Mouse (Mus musculus): ENCODE data around the gene Cxcl12.

The Cxcl12 gene

GRCm38 (mm10) chr6:117175113-117175793 lies 6.9 kb downstream of the Cxcl12 start:
- no peak for DNase-seq (ENCODE audit: low spot score)

GRCm38 (mm10) chr6:117176406-117176805 lies 8.1 kb downstream of the Cxcl12 start:
- DNase-seq (ENCODE audit: low spot score): no peak

- DNase-seq (ENCODE audit: low spot score): no peak
Measured at GRCm38 (mm10) chr6:117180303-117180702, 12.0 kb downstream of the Cxcl12 start.

DNA sequence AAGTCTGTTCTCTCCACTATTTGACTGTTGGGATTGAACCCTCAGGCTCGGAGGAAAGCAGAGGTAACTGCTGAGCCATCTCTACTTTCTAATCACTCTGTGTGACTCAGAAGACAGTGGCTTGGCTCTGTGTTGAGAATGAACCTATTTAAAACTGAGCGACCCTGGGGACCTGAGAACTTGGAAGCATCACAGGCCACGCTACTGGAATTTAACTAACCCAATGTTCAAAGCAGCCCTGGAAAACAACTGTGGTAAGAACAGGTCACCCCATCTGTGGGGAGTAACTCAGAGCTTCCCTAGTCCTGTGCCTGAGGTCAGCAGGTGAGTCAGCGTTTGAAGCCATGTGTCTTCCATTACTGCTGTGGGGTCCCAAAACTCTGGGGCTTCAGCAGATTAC lies 17.0 kb downstream of the Cxcl12 start:
- DNase-seq (ENCODE audit: low spot score): no peak

DNA sequence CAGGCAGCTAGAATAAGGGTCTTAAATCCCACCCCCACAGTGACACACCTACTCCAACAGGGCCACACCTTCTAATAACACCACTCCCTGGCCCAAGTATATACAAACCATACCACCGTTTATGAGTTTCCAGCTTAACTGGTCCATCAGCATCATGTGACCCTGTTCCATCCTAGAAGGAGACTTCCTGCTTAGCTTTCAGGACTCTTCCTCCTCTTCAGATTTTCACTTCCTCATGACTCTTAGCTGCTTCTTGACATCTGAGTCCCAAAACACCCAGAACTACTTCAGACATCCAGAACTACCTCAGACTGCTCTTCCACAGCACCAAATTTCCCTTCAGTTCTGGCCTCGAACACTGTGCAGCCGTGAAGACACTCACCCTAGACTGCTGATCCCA lies 22.1 kb downstream of the Cxcl12 start:
- no peak for DNase-seq (ENCODE audit: low spot score)

GRCm38 (mm10) chr6:117191741-117192140 lies 23.4 kb downstream of the Cxcl12 start:
- DNase-seq (ENCODE audit: low spot score): no peak

GRCm38 (mm10) chr6:117192678-117193077 lies 24.3 kb downstream of the Cxcl12 start:
- DNase-seq (ENCODE audit: low spot score): no peak

GRCm38 (mm10) chr6:117195270-117195669 lies 26.9 kb downstream of the Cxcl12 start:
- no peak for DNase-seq (ENCODE audit: low spot score)

DNA sequence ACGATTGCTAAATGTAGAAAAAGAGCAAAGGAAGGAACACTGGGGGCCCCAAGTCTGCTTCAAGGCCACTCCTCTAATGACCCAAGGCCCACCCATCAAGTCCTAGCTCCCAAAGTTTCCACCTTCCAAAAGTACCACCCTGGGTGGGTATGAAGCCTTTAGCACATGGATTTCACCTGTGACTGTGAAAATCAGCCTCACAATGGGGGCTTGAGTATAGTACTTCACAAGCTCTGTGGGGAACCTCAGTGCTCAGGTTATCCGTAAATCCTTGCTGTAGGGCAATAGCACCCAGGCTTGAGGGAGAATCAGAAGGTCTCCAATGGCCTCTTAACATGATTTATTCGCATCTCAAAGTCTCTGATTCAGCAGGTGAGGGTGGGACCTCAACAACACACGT lies 30.5 kb downstream of the Cxcl12 start:
- DNase-seq (ENCODE audit: low spot score): no peak

GRCm38 (mm10) chr6:117199718-117200117 lies 31.4 kb downstream of the Cxcl12 start:
- DNase-seq (ENCODE audit: low spot score): no peak

- no peak for DNase-seq (ENCODE audit: low spot score)
Measured at GRCm38 (mm10) chr6:117200916-117201315, 32.6 kb downstream of the Cxcl12 start.

DNA sequence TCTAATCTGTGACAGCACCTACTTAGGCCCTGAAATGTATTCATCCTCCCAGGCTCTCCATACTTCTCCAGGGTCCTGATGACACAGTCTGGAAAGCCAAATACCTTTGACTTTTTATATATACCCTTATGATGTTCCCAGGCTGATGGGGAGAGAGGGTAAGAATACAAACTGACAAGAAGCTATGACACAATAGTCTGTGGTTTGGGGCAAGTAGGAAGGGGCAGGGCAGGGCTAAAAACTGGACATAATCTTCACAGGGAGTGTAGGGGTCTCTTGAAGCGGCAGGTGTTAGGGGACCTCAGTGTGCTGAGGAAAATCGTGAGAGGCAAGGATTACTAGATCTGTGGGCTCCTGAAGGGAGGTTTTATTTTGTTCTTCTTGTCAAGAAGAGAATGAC lies 33.1 kb downstream of the Cxcl12 start:
- DNase-seq (ENCODE audit: low spot score): no peak

- no peak for DNase-seq (ENCODE audit: low spot score)
Measured at GRCm38 (mm10) chr6:117201859-117202258, 33.5 kb downstream of the Cxcl12 start.

- no peak for DNase-seq (ENCODE audit: low spot score)
Measured at GRCm38 (mm10) chr6:117202856-117203400, 34.6 kb downstream of the Cxcl12 start.

DNA sequence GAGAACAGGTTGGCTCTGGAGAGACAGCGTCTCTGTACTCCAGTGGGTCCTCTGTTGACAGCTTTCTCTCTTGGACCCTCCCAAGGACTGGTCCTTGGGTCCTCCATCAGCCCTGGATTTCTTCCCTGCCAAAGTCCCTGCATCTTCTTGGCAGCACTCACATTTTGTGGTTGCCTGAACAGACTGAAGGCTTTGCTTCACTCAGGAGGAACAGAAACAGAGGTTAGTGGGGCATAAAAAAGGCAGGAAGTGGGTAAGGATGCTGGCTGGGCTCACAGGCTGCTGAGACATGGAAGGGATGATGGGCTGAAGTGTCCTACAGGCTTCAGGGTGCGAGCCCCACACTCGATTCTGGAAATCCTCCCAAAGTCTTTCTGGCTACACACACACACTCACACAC lies 35.8 kb downstream of the Cxcl12 start:
- DNase-seq (ENCODE audit: low spot score): no peak

DNA sequence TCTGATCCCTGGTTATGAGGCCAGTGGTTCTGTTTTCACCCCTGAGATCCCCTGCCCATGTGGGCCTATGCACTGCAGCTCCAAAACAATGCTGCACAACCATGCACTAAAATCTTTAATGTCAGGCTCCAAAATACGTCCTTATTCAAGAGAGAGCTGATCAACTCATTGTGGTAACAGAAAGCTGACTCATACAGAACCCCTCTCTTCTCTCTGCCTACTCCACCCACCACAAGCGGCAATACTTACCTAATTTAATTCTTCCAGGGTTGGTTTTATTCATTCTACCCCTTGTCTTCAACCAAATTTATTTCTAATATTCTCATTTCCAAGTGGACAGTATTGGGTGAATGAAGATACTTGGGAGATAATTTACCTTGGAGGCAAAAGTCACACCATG lies 38.5 kb downstream of the Cxcl12 start:
- no peak for DNase-seq (ENCODE audit: low spot score)

- DNase-seq (ENCODE audit: low spot score): no peak
Measured at GRCm38 (mm10) chr6:117207289-117207688, 39.0 kb downstream of the Cxcl12 start.

GRCm38 (mm10) chr6:117210086-117210485 lies 41.8 kb downstream of the Cxcl12 start:
- DNase-seq (ENCODE audit: low spot score): no peak

GRCm38 (mm10) chr6:117210536-117210935 lies 42.2 kb downstream of the Cxcl12 start:
- no peak for DNase-seq (ENCODE audit: low spot score)

DNA sequence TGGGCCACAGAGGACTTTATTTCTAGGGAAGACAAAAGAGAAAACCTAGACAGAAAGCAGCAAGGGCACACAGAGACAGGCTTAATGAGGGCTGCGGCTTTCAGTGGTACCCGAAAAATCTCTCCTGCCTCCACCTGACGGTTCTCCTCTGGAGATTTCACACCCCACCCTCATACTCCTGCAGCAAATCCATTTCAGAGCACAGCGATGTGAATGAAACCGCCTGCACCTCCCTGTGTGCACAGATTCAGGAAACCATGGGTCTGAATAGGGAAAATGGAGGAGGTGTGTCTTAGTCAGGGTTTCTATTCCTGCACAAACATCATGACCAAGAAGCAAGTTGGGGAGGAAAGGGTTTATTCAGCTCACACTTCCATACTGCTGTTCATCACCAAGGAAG lies 46.2 kb downstream of the Cxcl12 start:
- no peak for DNase-seq (ENCODE audit: low spot score)

- DNase-seq (ENCODE audit: low spot score): no peak
Measured at GRCm38 (mm10) chr6:117218442-117219299, 50.3 kb downstream of the Cxcl12 start.

- DNase-seq (ENCODE audit: low spot score): no peak
Measured at GRCm38 (mm10) chr6:117219300-117219680, 51.0 kb downstream of the Cxcl12 start.

DNA sequence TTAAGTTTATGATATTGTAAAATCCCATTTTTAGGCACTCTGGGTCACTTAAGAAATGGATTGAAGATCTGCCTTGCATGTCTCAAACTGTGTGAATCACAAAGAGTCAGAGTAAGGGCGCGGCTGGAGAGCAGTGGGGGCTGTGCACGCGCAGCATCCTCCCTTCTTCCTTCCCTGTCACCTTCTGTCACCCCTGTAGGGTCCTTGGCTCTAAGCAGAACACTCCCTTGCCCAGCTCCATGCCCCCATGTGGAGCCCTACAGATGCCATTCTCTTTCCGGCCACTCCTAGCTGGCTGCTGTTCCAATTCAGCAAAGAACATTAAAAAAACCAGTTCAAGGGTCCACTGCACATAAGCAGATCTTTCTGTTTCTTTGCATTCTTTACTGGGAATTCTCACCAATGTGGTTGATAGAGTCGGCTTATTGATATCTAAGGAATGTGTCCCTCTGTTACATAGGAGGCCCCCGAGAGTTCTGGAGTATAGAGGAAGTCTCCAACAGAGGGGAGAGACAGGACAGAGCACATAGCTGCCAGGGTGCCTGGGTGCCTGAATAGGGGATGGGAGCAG lies 51.7 kb downstream of the Cxcl12 start:
- no peak for DNase-seq (ENCODE audit: low spot score)

Data from testis, postnatal 14 days (tissue).